Mouse (Mus musculus) layer of hippocampus, postnatal 14 days (tissue): Measurements from ENCODE around the gene Zbed5. TPM values are rescaled to one million over a fixed set of nuclear protein-coding genes. Genes with fewer than 3 reads are reported as not detected.
"Not testable (repeated sequence)": the region's sequence is repeated elsewhere in the genome, so short reads cannot be mapped to it uniquely, and the experiment has no call there.

ENCODE experiments used
- DNase-seq, 2 experiments: peaks; one replicate each; pipeline ENCODE4 v3.0.0; 2021 to 2022; ENCODE audit warnings: low spot score in 2 of 2, mixed read lengths in 1 of 2
- long read RNA-seq, 2 experiments: library from polyadenylated mRNA; stranded (forward); transcript quantifications; one replicate each; pipeline ENCODE4 v2.0.0; 2021
- total RNA-seq, 2 experiments: library from RNA; stranded (reverse); gene quantifications; 2 replicates each; pipeline ENCODE4 v1.2.3; 2021

Zbed5 gene
- total RNA-seq: 1 to 10 TPM; 4.2 to 4.6 TPM
- long read RNA-seq, experiment 1, partial matches to known transcripts: 0 of 4 reads
- long read RNA-seq, experiment 1, other reads (novel, unspliced or antisense): 0 of 4 reads
- long read RNA-seq, experiment 2, transcript Zbed5-201 (4 exons, 2,492 nt): major isoform, 6 of 10 reads
- long read RNA-seq, experiment 2, partial matches to known transcripts: 0 of 10 reads
- long read RNA-seq, experiment 2, other reads (novel, unspliced or antisense): 3 of 10 reads

GRCm38 (mm10) chr5:129895198-129896088 lies at the start of gene Zbed5:
Gene Zbed5, plus strand, starts transcription at chr5:129895723.
- peak; percentile 83 to 91 for DNase-seq

GRCm38 (mm10) chr5:129846752-129847557 lies 48.6 kb upstream of the Zbed5 start, which contains the start of gene Sumf2:
Gene Sumf2, plus strand, starts transcription at chr5:129846986.
- DNase-seq: peak; percentile 96 to 97

- DNase-seq: no peak
These were observed 48.0 kb upstream of the Zbed5 start for GRCm38 (mm10) chr5:129847558-129847820.

GRCm38 (mm10) chr5:129855163-129855562 lies 40.4 kb upstream of the Zbed5 start:
- no peak for DNase-seq

GRCm38 (mm10) chr5:129856414-129856813 lies 39.1 kb upstream of the Zbed5 start:
- no peak for DNase-seq

- DNase-seq: no peak
These were observed 33.2 kb upstream of the Zbed5 start for GRCm38 (mm10) chr5:129862325-129862724.

- DNase-seq: peak; percentile 52 to 56
These were observed 31.1 kb upstream of the Zbed5 start for GRCm38 (mm10) chr5:129864467-129864866.

- no peak for DNase-seq
These were observed 29.7 kb upstream of the Zbed5 start for GRCm38 (mm10) chr5:129865841-129866240.

GRCm38 (mm10) chr5:129869238-129869995 lies 26.1 kb upstream of the Zbed5 start:
- no peak for DNase-seq

- no peak for DNase-seq
These were observed 24.3 kb upstream of the Zbed5 start for GRCm38 (mm10) chr5:129871238-129871637.

- no peak for DNase-seq
These were observed 21.6 kb upstream of the Zbed5 start for GRCm38 (mm10) chr5:129873942-129874341.

- DNase-seq: no peak
These were observed 20.4 kb upstream of the Zbed5 start for GRCm38 (mm10) chr5:129875098-129875497.

- peak; percentile 9 to 67 for DNase-seq
These were observed 17.6 kb upstream of the Zbed5 start for GRCm38 (mm10) chr5:129877731-129878455.

GRCm38 (mm10) chr5:129878946-129879345 lies 16.6 kb upstream of the Zbed5 start:
- peak; percentile 39 to 64 for DNase-seq

- DNase-seq: no peak
These were observed 15.6 kb upstream of the Zbed5 start for GRCm38 (mm10) chr5:129879888-129880287.

GRCm38 (mm10) chr5:129886271-129886670 lies 9.3 kb upstream of the Zbed5 start:
- no peak for DNase-seq

- peak; percentile 94 to 98 for DNase-seq
These were observed 8.4 kb upstream of the Zbed5 start, which contains the start of gene Chchd2 for GRCm38 (mm10) chr5:129886911-129887636. Gene Chchd2, minus strand, starts transcription at chr5:129887470.

- not testable (repeated sequence) for DNase-seq
These were observed 5.1 kb upstream of the Zbed5 start for GRCm38 (mm10) chr5:129890390-129890789.

- DNase-seq: no peak
These were observed 2.9 kb downstream of the Zbed5 start, which contains the start of gene Phkg1 for GRCm38 (mm10) chr5:129898449-129898848. Gene Phkg1, minus strand, starts transcription at chr5:129898549.
